Mouse (Mus musculus): ENCODE data around the gene Brpf1. TPM values are rescaled to one million over a fixed set of nuclear protein-coding genes. Genes with fewer than 3 reads are reported as not detected.

Gene Brpf1
- 10 to 100 TPM in 1 of 2 experiments, 1 to 10 TPM in 1; 9.9 to 10.7 TPM for total RNA-seq (2021)
- long read RNA-seq, experiment 1, partial matches to known transcripts: 2 of 4 reads
- long read RNA-seq, experiment 1, other reads (novel, unspliced or antisense): 2 of 4 reads
- long read RNA-seq, experiment 2, full-length matches to known transcripts: 4 of 11 reads
- long read RNA-seq, experiment 2, partial matches to known transcripts: 5 of 11 reads
- long read RNA-seq, experiment 2, other reads (novel, unspliced or antisense): 2 of 11 reads

DNA sequence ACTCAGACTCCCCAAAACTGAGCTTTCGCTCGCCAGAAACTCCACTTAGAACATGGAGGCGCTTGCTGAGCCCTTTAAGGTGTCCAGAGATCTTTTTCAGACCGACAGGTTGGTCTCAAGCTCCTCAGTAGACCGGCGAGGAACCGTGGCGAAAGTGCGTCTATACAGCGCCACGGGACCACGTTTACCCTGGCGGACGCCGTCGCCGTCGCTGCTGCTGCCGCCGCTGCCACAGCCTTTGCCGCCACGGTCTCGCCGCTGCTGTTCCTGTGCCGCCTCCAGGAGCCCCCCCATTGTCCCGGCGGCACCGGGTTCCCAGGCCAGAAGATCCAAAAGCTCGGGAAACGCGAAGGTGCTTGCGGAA lies at the start of gene Brpf1:
TSS of gene Brpf1 (plus strand) at position 152 of the 364 bp plus-strand sequence.
- no peak for DNase-seq
- intact Hi-C loops (cut with DNase I; ENCODE audit: low total_unique reads): loop anchor here (10.0 kb wide), 1 partner anchor 272 kb away; no protein-coding TSS in a partner anchor

DNA sequence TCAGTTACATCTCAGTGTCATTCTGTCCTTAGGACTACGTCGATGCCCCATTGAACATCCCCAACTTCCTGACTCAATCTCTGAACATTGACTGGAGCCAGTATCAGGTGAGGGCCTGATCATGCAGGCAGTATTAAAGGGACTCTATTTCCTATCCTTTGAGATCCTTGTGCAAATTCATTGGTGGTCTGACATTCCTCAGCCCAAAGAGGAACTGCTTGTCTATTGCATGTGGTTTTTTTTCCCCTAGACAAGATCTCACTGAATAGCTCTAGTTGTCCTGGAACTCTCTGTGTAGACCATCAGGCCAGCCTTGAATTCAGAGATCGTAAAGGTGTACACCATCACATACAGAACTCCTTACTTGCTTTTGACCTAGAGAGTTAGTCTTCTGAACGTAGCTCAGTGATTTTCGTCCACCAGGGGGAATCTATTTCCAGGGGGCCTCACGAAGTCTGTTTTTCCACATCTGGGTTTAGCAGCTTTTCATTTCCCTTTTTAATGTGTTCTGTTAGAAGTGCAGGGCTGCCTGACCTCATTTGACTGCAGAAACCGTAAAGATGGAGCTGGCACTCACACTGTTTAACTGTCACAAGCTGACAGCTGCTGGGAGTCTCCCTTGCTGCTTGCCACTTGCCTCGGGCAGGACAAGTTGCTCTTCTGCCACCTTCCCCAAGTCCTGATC lies 45.6 kb upstream of the Brpf1 start:
- intact Hi-C loops (cut with DNase I; ENCODE audit: low total_unique reads): no loop called here
- DNase-seq: no peak

DNA sequence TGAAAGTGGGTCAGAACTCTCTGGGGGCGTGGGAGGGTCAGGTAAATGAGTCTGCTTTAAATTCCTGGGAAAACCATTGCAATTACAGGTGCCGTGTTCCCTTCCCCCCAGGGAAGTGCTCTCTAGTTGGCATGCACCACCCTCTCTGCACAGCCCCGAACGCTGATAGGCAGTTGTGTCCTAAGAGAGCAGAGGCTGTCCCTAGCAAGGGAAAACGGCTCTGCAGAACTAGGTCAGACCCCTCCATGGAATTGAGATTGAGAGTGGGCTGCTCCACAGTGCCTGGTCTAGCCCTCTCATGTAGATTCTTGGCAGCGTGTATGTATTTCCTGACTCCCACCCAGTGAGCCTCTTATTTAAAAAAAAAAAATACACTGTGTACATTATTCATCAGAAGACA lies 43.4 kb upstream of the Brpf1 start:
- intact Hi-C loops (cut with DNase I; ENCODE audit: low total_unique reads): no loop called here
- no peak for DNase-seq

DNA sequence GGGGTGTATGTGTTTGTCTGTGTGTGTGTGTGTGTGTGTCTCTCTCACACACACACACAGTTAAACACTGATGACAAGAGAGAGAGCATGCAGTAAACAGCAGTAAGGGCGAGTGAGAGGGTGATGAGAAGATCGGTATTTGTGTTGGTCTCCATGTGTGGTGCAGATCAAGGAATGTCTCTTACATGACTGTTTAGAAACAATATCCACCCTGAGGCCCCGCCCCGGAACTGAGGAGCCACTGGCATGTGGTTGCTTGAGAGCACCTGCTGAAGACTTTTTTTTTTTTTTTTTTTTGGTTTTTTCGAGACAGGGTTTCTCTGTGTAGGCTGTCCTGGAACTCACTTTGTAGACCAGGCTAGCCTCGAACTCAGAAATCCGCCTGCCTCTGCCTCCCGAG lies 42.5 kb upstream of the Brpf1 start:
- intact Hi-C loops (cut with DNase I; ENCODE audit: low total_unique reads): no loop called here
- DNase-seq: no peak

DNA sequence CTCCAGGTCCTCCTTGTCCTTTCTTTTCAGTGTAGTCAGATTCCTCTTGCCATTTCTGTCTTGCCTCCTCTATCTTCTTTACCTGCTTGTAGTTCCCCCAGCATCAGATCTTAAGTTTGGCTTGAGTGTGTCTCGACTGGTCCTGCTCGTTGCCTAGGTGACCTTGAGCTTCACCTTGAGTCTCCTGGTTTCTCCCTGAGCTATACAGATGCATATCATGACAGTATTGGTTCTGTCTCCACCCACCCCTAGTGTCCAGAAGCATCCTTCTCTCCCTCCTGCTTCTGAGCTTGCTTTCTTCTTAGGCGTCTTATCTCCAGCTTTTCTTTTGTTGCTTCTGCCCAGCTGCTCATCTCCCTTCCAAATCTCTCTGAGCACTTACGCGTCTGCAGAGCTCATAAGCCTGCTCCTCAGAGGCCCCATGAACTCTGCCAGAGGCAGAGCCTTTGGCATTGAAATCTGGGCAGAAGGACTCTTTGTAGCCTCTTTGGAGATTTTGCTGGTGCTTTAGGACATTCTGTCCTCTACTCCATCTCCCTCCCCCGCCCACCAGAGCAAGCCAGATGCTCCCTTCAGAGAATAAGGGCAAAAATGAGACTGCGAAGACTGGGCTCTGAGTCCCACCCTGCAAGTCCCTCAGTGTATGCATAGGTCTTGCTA lies 39.8 kb upstream of the Brpf1 start:
- intact Hi-C loops (cut with DNase I; ENCODE audit: low total_unique reads): no loop called here
- DNase-seq: no peak

DNA sequence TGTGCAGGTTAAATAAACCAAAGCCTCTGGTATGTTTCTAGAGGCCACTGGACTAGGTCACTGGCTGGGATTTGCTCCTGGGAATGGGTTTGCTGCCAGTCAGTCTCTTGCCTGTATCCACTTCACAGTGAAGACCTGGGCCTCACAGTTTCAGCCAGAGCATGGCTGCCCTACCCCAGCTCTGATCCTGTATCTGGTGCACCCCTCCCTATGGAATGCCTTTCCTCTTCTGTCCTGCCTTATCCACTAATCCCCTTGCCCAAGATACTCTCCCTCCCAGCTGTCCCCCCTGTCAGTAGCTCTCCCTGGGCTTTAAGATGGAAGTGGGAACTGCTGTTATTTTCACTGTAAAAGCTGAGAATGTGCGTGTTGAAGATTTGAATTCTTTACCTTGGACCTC lies 38.9 kb upstream of the Brpf1 start:
- no peak for DNase-seq
- intact Hi-C loops (cut with DNase I; ENCODE audit: low total_unique reads): no loop called here

DNA sequence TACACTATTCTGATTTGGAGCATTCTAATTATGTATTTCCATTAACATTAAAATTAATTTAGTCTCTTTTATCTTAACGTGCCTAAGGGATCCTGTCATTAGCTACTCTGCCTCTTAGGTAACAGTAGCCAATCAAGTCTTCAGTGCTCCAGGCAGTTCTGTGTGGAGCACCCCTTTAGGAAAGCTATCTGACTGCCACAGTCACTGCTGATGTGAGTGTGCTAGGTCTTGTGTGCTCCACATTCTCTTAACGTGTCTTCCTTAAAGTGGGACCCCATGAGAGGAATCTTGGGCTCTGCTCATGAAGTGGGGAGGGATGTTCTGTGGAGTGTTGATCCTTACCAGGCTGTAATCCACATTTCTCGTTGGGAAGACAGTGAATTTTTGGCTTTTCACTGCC lies 34.6 kb upstream of the Brpf1 start:
- no peak for DNase-seq
- intact Hi-C loops (cut with DNase I; ENCODE audit: low total_unique reads): no loop called here

DNA sequence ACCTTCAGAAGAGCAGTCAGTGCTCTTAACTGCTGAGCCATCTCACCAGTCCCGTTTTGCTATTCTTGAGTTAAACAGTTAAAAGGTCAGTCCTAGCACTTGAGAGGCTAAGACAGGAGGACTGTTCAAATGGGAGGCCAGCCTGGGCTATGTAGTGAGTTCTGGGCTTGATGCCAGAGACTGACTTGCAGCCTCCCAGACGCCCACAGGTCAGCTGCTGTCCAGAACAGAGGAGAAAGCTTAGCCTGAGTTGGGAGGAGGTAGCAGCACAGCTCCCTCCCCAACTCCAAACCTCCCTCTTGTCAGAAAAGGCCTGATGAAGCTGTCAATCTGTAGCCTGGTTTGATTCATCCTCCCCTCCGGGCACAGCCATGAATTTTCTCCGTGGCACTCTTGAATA lies 30.1 kb upstream of the Brpf1 start:
- DNase-seq: no peak
- intact Hi-C loops (cut with DNase I; ENCODE audit: low total_unique reads): no loop called here

DNA sequence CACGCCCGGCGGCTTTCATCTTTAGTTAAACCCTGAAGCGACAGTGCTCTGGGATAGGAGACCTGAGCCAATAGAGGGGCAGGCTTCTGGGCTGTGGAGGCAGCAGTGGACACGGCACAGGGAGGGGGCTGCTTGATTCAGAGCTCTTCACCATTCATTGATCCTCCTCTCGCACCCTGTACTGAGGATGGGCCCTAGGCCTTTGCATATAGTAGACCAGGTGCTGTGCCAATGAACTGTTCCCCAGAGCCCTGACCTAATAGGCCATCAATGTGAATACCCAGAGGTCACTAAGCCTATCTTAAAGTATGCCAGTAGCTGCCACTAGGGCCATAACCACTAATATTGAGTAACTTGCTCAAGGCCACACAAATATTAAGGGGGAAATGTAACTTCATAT lies 25.3 kb upstream of the Brpf1 start:
- intact Hi-C loops (cut with DNase I; ENCODE audit: low total_unique reads): loop anchor here (10.0 kb wide), 1 partner anchor 87 kb away; the partner anchor contains the start of gene Lhfpl4
- no peak for DNase-seq

DNA sequence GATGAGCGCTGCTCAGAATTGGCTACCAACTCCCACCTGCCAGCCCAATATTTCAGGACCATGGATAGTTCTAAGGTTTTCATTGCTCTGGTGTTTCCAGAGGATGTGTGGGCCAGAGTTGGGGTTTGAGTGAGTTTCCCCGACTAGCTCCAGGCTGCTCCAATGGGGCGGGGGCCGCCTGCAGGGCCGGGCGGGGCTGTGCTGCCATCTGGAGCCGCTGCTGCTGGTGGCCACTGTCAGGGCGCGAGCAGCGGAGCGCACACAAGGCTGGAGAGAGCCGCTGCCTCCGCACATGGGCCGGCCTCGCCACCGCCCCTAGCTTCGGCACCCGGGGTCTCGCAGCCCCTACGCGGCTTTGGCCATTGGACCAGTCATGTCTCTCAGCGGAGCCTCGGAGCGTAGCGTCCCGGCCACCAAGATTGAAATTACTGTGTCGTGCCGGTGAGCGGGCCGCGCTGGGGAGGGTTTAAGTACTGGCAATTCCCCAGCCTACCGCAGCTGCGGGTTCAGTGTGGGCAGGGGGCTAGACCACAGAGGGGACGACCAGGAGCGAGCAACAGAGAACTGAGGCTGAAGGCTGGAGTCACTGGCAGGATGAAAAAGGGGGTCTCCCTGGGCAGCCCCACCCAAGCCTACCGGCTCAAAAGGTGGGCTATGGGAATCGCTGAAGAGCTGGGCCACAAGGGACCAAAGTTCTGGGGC lies 24.7 kb upstream of the Brpf1 start, which contains the start of gene Cpne9:
TSS of gene Cpne9 (plus strand) at position 207 of the 702 bp plus-strand sequence.
- intact Hi-C loops (cut with DNase I; ENCODE audit: low total_unique reads): loop anchor here (10.0 kb wide), 1 partner anchor 87 kb away; the partner anchor contains the start of gene Lhfpl4
- DNase-seq: no peak

DNA sequence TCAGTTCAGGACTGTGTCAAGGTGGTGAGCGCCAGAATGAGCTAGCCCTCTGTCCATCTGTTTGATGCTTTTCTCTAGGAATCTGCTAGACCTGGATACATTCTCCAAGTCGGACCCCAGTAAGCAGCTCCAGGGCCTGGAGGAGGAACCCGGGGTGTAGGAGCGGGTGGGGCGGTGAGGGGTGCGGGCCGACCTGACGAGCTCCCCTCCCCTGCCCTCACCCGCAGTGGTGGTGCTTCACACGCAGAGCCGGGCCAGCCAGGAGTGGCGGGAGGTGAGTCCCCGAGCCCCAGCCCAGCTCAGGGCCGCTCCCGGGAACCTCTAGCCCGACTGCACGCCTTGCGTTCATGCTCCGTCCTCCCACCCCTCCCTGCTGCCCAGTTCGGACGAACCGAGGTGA lies 24.0 kb upstream of the Brpf1 start:
- intact Hi-C loops (cut with DNase I; ENCODE audit: low total_unique reads): loop anchor here (10.0 kb wide), 1 partner anchor 88 kb away; the partner anchor contains the start of gene Lhfpl4
- DNase-seq: no peak

DNA sequence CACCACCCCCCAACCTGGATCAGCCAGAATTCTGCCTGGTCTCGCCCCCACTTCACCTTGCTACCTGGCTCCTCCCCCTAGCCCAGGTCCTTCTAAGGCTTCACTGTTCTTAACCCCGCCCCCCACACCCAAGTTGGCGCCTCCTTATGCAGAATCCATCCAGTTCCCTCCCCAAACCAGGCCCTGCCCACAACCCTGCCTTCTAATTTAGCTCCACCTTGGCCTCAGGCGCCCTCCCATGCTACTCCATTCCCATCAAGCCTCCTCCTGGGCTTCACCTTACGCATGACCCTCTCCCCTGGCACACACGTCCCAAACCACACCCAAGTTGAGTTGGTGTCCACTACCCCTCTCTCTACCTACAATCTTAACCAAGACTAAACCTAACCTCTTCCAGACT lies 23.4 kb upstream of the Brpf1 start:
- intact Hi-C loops (cut with DNase I; ENCODE audit: low total_unique reads): loop anchor here (10.0 kb wide), 1 partner anchor 89 kb away; the partner anchor contains the start of gene Lhfpl4

DNA sequence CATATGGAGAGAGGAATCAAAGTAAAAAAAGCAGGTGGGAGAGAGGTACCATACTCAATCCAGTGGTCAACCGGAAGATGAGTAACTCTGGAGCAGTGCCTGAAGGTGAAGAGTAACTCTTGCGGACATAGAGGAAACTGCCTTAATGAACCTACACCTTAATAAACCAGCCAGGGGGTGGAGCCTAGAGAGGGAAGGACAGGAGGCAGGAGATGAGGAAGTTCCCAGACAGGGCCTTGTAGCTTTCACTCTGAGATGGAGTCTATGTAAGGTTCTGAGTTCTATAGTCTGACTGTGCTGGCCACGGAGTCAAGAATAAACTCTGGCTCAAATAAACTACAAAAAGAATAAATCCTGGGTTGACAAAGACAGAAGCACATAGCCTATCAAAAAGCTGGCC lies 22.0 kb upstream of the Brpf1 start:
- intact Hi-C loops (cut with DNase I; ENCODE audit: low total_unique reads): loop anchor here (10.0 kb wide), 1 partner anchor 90 kb away; the partner anchor contains the start of gene Lhfpl4
- no peak for DNase-seq

More for the DNA sequence above, 23.4 kb upstream of the Brpf1 start:
- no peak for DNase-seq

DNA sequence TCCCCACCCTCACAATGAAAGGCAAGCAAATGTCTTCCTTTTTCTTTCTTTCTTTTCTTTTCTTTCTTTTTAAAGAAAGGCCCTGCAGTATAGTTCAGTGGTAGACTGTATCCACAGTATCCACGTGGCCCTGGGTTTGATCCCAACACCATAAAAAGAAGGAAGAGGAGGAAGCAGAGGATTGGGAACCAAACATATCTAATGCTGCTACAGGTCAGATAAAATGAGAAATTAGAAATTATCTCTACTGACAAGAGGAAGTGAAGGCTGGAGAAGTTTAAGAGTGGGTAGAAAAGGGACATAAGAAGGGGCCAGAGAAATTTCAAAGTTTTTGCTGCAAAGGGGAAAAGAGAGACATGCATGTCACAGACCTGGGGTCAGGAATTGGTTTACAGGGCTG lies 20.6 kb upstream of the Brpf1 start:
- intact Hi-C loops (cut with DNase I; ENCODE audit: low total_unique reads): loop anchor here (10.0 kb wide), 1 partner anchor 92 kb away; the partner anchor contains the start of gene Lhfpl4
- DNase-seq: no peak

DNA sequence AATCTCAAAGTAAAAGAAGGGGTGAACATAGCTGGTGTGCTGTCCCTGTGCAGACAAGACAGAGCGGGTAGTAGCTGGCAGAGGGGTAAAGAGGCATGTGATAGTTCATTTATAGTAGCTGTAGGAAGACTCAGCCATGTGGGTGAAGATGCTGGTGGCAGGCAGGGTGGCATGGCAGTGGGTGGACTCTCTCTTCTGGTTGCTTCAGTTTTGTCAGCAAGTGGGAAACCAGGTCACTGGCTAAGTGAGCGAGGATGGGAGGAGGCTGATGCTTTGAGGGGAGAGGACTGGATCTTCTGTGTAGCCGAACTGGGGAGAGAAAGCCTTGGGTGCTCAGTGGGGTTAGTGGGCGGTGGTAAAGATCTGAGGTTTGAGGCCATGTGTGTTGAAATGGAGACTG lies 19.7 kb upstream of the Brpf1 start:
- intact Hi-C loops (cut with DNase I; ENCODE audit: low total_unique reads): loop anchor here (10.0 kb wide), 1 partner anchor 92 kb away; the partner anchor contains the start of gene Lhfpl4
- no peak for DNase-seq

DNA sequence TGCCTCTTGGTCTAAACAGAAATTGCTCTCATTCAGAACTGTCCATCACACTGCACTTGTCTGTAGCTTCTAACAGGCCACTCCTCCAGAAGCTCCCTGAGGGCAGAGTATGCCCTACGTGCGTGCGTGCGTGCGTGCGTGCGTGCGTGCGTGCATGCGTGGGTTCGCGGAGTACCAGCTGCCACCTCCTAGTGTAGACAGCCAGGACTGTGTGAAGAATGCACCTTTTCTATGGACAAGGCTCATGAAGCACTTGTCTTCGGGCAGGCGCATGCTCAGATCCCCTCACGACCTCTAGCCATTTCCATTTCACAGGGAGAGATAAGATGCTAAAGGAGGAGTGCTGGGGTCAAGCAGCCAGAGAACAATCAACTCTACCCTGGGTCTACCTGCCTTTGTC lies 17.6 kb upstream of the Brpf1 start:
- no peak for DNase-seq
- intact Hi-C loops (cut with DNase I; ENCODE audit: low total_unique reads): loop anchor here (10.0 kb wide), 1 partner anchor 95 kb away; the partner anchor contains the start of gene Lhfpl4

DNA sequence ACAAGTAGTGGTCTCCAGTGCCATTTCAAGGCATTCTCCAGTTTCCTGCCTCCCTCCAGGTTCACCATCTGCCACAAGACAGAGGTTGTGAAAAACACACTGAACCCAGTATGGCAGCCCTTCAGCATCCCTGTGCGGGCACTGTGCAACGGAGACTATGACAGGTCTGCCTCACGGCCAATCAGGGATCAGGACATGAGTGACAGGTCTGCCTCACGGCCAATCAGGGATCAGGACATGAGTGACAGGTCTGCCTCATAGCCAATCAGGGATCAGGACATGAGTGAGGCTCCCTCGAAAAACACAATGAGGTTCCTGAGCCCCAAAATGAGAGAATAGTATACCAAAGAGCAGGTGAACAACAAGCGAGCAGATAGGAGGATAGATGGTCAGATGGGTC lies 16.6 kb upstream of the Brpf1 start:
- no peak for DNase-seq
- intact Hi-C loops (cut with DNase I; ENCODE audit: low total_unique reads): no loop called here

DNA sequence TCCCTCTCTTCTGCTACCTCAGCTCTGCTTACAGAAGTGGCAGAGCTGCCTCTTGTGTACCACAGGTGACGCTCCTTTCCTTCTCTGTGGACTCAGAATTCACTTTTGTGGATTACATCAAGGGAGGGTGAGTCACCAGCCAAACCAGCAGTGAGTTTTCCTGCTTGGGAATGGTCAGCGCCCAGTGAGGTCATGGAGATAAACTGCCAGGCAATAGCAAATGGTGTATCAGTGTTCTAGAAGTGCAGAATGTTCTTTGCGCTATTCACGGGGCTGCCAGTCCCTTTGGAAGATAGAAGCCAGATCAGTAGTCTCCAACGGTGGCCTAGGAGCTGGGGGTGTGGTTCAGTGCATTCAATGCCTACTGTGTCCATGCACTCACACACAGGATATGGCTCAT lies 14.0 kb upstream of the Brpf1 start:
- intact Hi-C loops (cut with DNase I; ENCODE audit: low total_unique reads): no loop called here
- DNase-seq: no peak

DNA sequence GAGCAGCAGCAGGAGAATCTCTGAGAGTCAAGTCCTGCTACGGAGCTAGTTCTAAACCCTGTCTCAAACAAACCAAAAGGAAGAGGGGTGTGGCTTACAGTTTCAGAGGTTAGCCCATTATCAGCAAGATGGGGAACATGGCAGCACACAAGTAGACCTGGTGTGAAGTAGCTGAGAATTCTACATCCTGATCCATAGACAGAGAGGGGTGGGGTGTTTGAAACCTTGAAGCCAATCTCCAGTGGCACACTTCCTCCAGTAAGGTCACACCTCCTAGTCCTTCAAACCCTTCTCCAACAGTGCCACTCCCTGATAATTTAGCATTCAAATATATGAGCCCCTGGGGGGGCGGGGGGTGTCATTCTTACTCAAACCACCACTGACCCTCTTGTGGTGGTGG lies 10.9 kb upstream of the Brpf1 start:
- intact Hi-C loops (cut with DNase I; ENCODE audit: low total_unique reads): no loop called here
- DNase-seq: no peak

DNA sequence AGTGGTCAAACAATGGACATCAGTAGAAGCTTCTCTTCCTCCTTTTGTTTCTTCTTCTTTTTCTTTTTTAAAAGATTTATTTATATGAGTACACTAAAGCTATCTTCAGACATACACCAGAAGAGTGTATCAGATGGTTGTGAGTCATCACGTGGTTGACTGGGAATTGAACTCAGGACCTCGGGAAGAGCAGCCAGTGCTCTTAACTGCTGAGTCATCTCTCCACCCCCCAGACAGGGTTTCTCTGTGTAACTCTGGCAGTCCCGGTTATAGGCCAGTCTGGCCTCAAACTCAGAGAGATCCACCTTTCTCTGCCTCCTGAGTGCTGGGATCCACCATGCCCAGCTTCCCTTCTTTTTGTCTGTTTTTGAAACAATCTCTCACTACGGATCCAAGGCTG lies 10.3 kb upstream of the Brpf1 start:
- intact Hi-C loops (cut with DNase I; ENCODE audit: low total_unique reads): no loop called here

More for the DNA sequence above, 10.3 kb upstream of the Brpf1 start:
- no peak for DNase-seq

All from gastrocnemius, postnatal 14 days (tissue).